Mouse (Mus musculus) E14TG2a.4 (cell line): ENCODE data around the gene Ephb3.

Experiments
- CTCF ChIP-seq: conservative IDR thresholded peaks from 2 replicates; pipeline ENCODE4 v1.5.1; 2014; ENCODE audit warnings: low read length
- NANOG ChIP-seq: IDR thresholded peaks from 2 replicates; pipeline ENCODE4 v1.6.1; 2014; ENCODE audit warnings: borderline replicate concordance, low read length, mixed read lengths

DNA sequence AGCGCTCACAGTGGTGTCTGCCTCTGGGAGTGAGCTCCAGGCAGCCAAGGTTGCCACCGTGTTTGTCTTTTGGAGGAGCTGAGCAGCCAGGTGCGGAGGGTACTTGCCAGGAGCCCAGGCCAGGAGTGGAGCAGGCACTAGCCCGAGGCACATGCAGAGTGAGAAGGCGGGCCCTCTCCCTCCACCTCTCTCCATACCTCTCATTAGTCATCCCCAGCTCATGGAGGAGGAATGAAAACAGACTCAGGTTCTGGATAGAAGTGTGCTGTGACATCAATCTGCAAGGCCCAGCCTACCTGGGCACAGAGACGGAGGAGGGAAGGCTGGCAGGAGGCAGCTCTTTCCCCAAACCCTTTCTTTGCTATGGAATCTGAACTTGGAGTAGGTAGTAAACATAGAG, 22.1 kb downstream of the Ephb3 start:
- TF ChIP-seq CTCF (no peak), NANOG (no peak)
